Mouse (Mus musculus): ENCODE measurements at regions not wholly inside any gene's neighbourhood (a gene's known extent, or its start where the extent isn't known, plus 50 kb on each side); places are given as distances from the start of the nearest gene placed in this dataset.

DNA sequence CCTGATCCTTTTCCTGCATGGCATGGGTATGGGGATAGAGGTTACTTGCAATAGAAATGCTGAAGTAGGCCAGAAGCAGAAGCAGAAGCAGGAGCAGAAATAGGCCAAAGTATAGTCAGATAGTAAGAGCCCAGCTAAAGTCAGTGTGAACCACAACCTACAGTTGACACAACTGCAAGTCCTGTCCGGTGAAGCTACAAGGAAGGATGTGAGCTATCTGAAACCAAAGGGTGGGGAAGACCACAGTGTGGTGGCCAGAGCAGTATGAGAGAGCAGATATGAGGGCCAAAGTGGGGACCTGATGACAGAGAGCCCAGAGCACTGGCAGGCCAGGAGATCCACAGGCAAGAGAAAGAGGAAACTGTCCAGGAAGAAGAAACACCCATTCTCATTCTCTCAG is 87.1 kb upstream of the Sesn3 start:
- ATAC-seq (ENCODE audit: insufficient number of reproducible peaks, low FRiP score, low TSS enrichment, low read depth), result no peak
- H3K27me3 ChIP-seq (ENCODE audit: control insufficient read depth, insufficient read depth, low read length), result no peaks in the 10 kb centered on the region
- H3K27ac ChIP-seq (replicated peaks; ENCODE audit: low read depth, low read length), result no peak overlapping the region
- no peaks in the 10 kb centered on the region for H3K9me3 ChIP-seq (ENCODE audit: control insufficient read depth, low read length)
- WGBS, result 96% methylated on average over 1 of the region's 1 CpGs
- DNase-seq (ENCODE audit: low spot score), result no peak
- H3K4me2 ChIP-seq (ENCODE audit: low read depth, severe bottlenecking), result no peak overlapping the region
- no peak overlapping the region for H3K9ac ChIP-seq (ENCODE audit: low read length)
- H3K4me3 ChIP-seq (ENCODE audit: low read depth, low read length), result no peak overlapping the region
- no peaks in the 10 kb centered on the region for H3K36me3 ChIP-seq (ENCODE audit: control insufficient read depth, insufficient read depth, low read length)
- peaks cover 9% of the 10 kb centered on the region for H3K4me1 ChIP-seq (ENCODE audit: control insufficient read depth, insufficient read depth, low read length)

- 91% methylated on average over 2 of the region's 2 CpGs for WGBS
- H3K4me1 ChIP-seq (ENCODE audit: control insufficient read depth, insufficient read depth, low read length), result peaks cover 6% of the 10 kb centered on the region; the same call in 1 of the 2 replicates
- H3K9ac ChIP-seq (ENCODE audit: low read length), result no peak overlapping the region
- DNase-seq (ENCODE audit: low spot score) (no peak), ATAC-seq (ENCODE audit: insufficient number of reproducible peaks, low FRiP score, low TSS enrichment, low read depth) (no peak)
- H3K4me3 ChIP-seq (ENCODE audit: low read depth, low read length), result no peak overlapping the region
- H3K4me2 ChIP-seq (ENCODE audit: low read depth, severe bottlenecking), result no peak overlapping the region
- no peaks in the 10 kb centered on the region for H3K9me3 ChIP-seq (ENCODE audit: control insufficient read depth, low read length)
- no peaks in the 10 kb centered on the region for H3K36me3 ChIP-seq (ENCODE audit: control insufficient read depth, insufficient read depth, low read length)
- H3K27me3 ChIP-seq (ENCODE audit: control insufficient read depth, insufficient read depth, low read length), result no peaks in the 10 kb centered on the region
- no peak overlapping the region for H3K27ac ChIP-seq (replicated peaks; ENCODE audit: low read depth, low read length)
These were observed 86.4 kb upstream of the Sesn3 start for GRCm38 (mm10) chr9:14188504-14188903.

GRCm38 (mm10) chr9:14190660-14191059 is 84.2 kb upstream of the Sesn3 start:
- no peak for ATAC-seq (ENCODE audit: insufficient number of reproducible peaks, low FRiP score, low TSS enrichment, low read depth)
- H3K4me2 ChIP-seq (ENCODE audit: low read depth, severe bottlenecking), result no peak overlapping the region; the same call in 1 of the 2 replicates

GRCm38 (mm10) chr9:14194748-14195147 is 80.1 kb upstream of the Sesn3 start:
- Histone ChIP-seq H3K4me2 (ENCODE audit: low read depth, severe bottlenecking) (no peak overlapping the region), H3K27me3 (ENCODE audit: control insufficient read depth, insufficient read depth, low read length) (no peaks in the 10 kb centered on the region), H3K9ac (ENCODE audit: low read length) (no peak overlapping the region), H3K4me3 (ENCODE audit: low read depth, low read length) (no peak overlapping the region), H3K9me3 (ENCODE audit: control insufficient read depth, low read length) (no peaks in the 10 kb centered on the region), H3K4me1 (ENCODE audit: control insufficient read depth, insufficient read depth, low read length) (0 out of 2 replicates have a peak, but pooled peaks cover 4% of the 10 kb centered on the region), H3K36me3 (ENCODE audit: control insufficient read depth, insufficient read depth, low read length) (no peaks in the 10 kb centered on the region), H3K27ac (replicated peaks; ENCODE audit: low read depth, low read length) (no peak overlapping the region)
- no peak for ATAC-seq (ENCODE audit: insufficient number of reproducible peaks, low FRiP score, low TSS enrichment, low read depth)
- 96% methylated on average over 5 of the region's 5 CpGs for WGBS
- no peak for DNase-seq (ENCODE audit: low spot score)

More at GRCm38 (mm10) chr9:14190660-14191059, 84.2 kb upstream of the Sesn3 start:
- Histone ChIP-seq H3K9me3 (ENCODE audit: control insufficient read depth, low read length) (no peaks in the 10 kb centered on the region), H3K9ac (ENCODE audit: low read length) (no peak overlapping the region), H3K4me3 (ENCODE audit: low read depth, low read length) (no peak overlapping the region), H3K36me3 (ENCODE audit: control insufficient read depth, insufficient read depth, low read length) (no peaks in the 10 kb centered on the region), H3K4me1 (ENCODE audit: control insufficient read depth, insufficient read depth, low read length) (0 out of 2 replicates have a peak, but pooled peaks cover 4% of the 10 kb centered on the region), H3K27me3 (ENCODE audit: control insufficient read depth, insufficient read depth, low read length) (no peaks in the 10 kb centered on the region), H3K27ac (replicated peaks; ENCODE audit: low read depth, low read length) (no peak overlapping the region)
- no peak for DNase-seq (ENCODE audit: low spot score)
- WGBS, result 80% methylated on average over 9 of the region's 9 CpGs

DNA sequence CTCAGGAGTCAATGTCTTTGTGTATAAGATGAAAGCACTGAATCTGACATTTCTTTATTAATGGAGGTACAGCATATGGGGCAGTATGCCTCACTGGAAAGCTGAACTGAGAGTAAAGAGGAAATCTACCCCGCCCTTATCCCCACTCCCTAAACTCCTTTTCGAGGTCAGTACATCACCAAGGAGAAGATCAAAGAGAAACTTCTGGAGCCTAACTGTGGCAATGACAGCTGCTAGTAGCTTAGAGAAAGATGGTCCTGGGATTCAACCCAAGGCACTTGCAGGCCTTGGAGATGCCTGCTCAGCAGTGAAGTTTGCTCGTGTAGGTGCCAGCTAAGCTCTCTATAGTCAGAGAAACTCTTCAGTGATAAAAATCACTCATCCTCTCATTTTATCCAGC is 75.8 kb upstream of the Sesn3 start:
- H3K9ac ChIP-seq (ENCODE audit: low read length), result no peak overlapping the region
- H3K4me1 ChIP-seq (ENCODE audit: control insufficient read depth, insufficient read depth, low read length), result peaks cover 12% of the 10 kb centered on the region
- H3K4me3 ChIP-seq (ENCODE audit: low read depth, low read length), result no peak overlapping the region
- no peak overlapping the region for H3K4me2 ChIP-seq (ENCODE audit: low read depth, severe bottlenecking)
- ATAC-seq (ENCODE audit: insufficient number of reproducible peaks, low FRiP score, low TSS enrichment, low read depth) (no peak), DNase-seq (ENCODE audit: low spot score) (no peak)
- H3K36me3 ChIP-seq (ENCODE audit: control insufficient read depth, insufficient read depth, low read length), result no peaks in the 10 kb centered on the region
- no peak overlapping the region for H3K27ac ChIP-seq (replicated peaks; ENCODE audit: low read depth, low read length)
- H3K27me3 ChIP-seq (ENCODE audit: control insufficient read depth, insufficient read depth, low read length), result no peaks in the 10 kb centered on the region
- 70% methylated on average over 3 of the region's 3 CpGs for WGBS
- H3K9me3 ChIP-seq (ENCODE audit: control insufficient read depth, low read length), result no peaks in the 10 kb centered on the region

DNA sequence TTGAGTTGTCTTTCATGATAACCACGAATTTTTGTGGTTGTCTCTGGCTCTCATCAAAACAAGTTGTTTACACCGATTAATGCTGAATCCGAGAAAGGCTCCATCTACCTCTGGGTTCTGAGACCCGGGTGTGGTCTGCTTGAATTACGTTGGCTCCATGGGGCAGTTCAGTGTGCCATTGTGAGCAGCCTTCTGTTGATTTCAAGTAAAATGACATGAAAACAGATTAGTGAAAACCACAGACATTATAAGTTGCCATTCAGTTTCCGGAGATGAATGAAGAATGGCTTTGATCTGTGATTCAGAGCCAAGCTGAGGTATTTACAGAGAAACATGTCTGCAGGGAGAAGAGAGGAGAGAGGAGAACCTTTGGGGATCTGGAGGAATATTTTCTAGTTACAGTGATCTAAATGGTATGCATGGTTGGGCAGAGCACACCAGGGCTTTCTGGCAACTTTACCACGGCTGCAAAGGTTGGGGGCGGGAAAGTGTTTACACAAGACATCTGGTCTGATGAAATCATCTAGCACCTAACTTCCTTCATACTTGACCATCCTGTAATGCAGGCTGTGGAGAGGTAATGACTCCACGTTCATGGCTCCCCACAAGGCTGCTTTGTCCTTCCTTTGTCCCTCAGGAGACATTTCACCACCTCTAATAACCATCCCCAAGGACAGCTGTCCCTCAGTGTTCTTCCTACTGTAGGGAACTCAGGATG is 74.7 kb upstream of the Sesn3 start:
- H3K27ac ChIP-seq (replicated peaks; ENCODE audit: low read depth, low read length), result no peak overlapping the region
- ATAC-seq (ENCODE audit: insufficient number of reproducible peaks, low FRiP score, low TSS enrichment, low read depth) (no peak), DNase-seq (ENCODE audit: low spot score) (no peak)
- H3K4me3 ChIP-seq (ENCODE audit: low read depth, low read length), result no peak overlapping the region
- 65% methylated on average over 9 of the region's 9 CpGs for WGBS
- no peaks in the 10 kb centered on the region for H3K9me3 ChIP-seq (ENCODE audit: control insufficient read depth, low read length)
- no peaks in the 10 kb centered on the region for H3K36me3 ChIP-seq (ENCODE audit: control insufficient read depth, insufficient read depth, low read length)
- no peak overlapping the region for H3K9ac ChIP-seq (ENCODE audit: low read length)
- no peak overlapping the region; the same call in 1 of the 2 replicates for H3K4me2 ChIP-seq (ENCODE audit: low read depth, severe bottlenecking)
- no peaks in the 10 kb centered on the region for H3K27me3 ChIP-seq (ENCODE audit: control insufficient read depth, insufficient read depth, low read length)
- peaks cover 18% of the 10 kb centered on the region for H3K4me1 ChIP-seq (ENCODE audit: control insufficient read depth, insufficient read depth, low read length)

- ATAC-seq (ENCODE audit: insufficient number of reproducible peaks, low FRiP score, low TSS enrichment, low read depth) (no peak), DNase-seq (ENCODE audit: low spot score) (no peak)
- Histone ChIP-seq H3K27me3 (ENCODE audit: control insufficient read depth, insufficient read depth, low read length) (no peaks in the 10 kb centered on the region), H3K9ac (ENCODE audit: low read length) (no peak overlapping the region), H3K4me2 (ENCODE audit: low read depth, severe bottlenecking) (no peak overlapping the region; the same call in 1 of the 2 replicates), H3K4me1 (ENCODE audit: control insufficient read depth, insufficient read depth, low read length) (peaks cover 18% of the 10 kb centered on the region), H3K4me3 (ENCODE audit: low read depth, low read length) (no peak overlapping the region), H3K36me3 (ENCODE audit: control insufficient read depth, insufficient read depth, low read length) (no peaks in the 10 kb centered on the region), H3K27ac (replicated peaks; ENCODE audit: low read depth, low read length) (no peak overlapping the region), H3K9me3 (ENCODE audit: control insufficient read depth, low read length) (no peaks in the 10 kb centered on the region)
- 91% methylated on average over 4 of the region's 4 CpGs for WGBS
These were observed 74.0 kb upstream of the Sesn3 start for GRCm38 (mm10) chr9:14200852-14201251.

GRCm38 (mm10) chr9:14202551-14203306 is 72.1 kb upstream of the Sesn3 start:
- no peaks in the 10 kb centered on the region for H3K27me3 ChIP-seq (ENCODE audit: control insufficient read depth, insufficient read depth, low read length)
- no peak overlapping the region for H3K4me2 ChIP-seq (ENCODE audit: low read depth, severe bottlenecking)
- H3K9ac ChIP-seq (ENCODE audit: low read length), result no peak overlapping the region
- 71% methylated on average over 10 of the region's 10 CpGs for WGBS
- no peaks in the 10 kb centered on the region for H3K36me3 ChIP-seq (ENCODE audit: control insufficient read depth, insufficient read depth, low read length)
- ATAC-seq (ENCODE audit: insufficient number of reproducible peaks, low FRiP score, low TSS enrichment, low read depth) (no peak), DNase-seq (ENCODE audit: low spot score) (no peak)
- no peak overlapping the region for H3K4me3 ChIP-seq (ENCODE audit: low read depth, low read length)
- H3K4me1 ChIP-seq (ENCODE audit: control insufficient read depth, insufficient read depth, low read length), result peaks cover 18% of the 10 kb centered on the region
- no peak overlapping the region for H3K27ac ChIP-seq (replicated peaks; ENCODE audit: low read depth, low read length)
- H3K9me3 ChIP-seq (ENCODE audit: control insufficient read depth, low read length), result no peaks in the 10 kb centered on the region

All from limb, embryonic 11.5 days (tissue).